Mouse (Mus musculus) cerebellum, postnatal 25 days (tissue): ENCODE measurements around the gene Gm11569.
"Not testable (repeated sequence)": the region's sequence is repeated elsewhere in the genome, so short reads cannot be mapped to it uniquely, and the experiment has no call there.

ENCODE experiments used
- DNase-seq, 2 experiments: peaks; one replicate each; pipeline ENCODE4 v3.0.0; 2021; ENCODE audit warnings: mixed read lengths in 2 of 2

The Gm11569 gene

GRCm38 (mm10) chr11:99798832-99799231 lies at the start of gene Gm11569:
Gene Gm11569 (minus strand): TSS chr11:99798932.
- DNase-seq, result not testable (repeated sequence)

- no peak for DNase-seq
Measured at GRCm38 (mm10) chr11:99846746-99847145, 48.0 kb upstream of the Gm11569 start.

GRCm38 (mm10) chr11:99842185-99842584 lies 43.5 kb upstream of the Gm11569 start:
- DNase-seq, result no peak

GRCm38 (mm10) chr11:99837966-99838365 lies 39.2 kb upstream of the Gm11569 start, which contains the start of gene 2300003K06Rik:
Gene 2300003K06Rik (minus strand): TSS chr11:99838066.
- DNase-seq, result no peak

- not testable (repeated sequence) for DNase-seq
Measured at GRCm38 (mm10) chr11:99815566-99815965, 16.8 kb upstream of the Gm11569 start, which contains the start of gene Gm11564. Gene Gm11564 (minus strand): TSS chr11:99815666.

GRCm38 (mm10) chr11:99809792-99810191 lies 11.1 kb upstream of the Gm11569 start, which contains the start of gene Krtap4-13:
Gene Krtap4-13 (minus strand): TSS chr11:99809892.
- not testable (repeated sequence) for DNase-seq

GRCm38 (mm10) chr11:99804346-99804745 lies 5.6 kb upstream of the Gm11569 start, which contains the start of gene Gm11554:
Gene Gm11554 (minus strand): TSS chr11:99804446.
- not testable (repeated sequence) for DNase-seq

- DNase-seq, result no peak
Measured at GRCm38 (mm10) chr11:99793367-99793766, 5.4 kb downstream of the Gm11569 start, which contains the start of gene Gm11596. Gene Gm11596 (minus strand): TSS chr11:99793467.

- DNase-seq, result not testable (repeated sequence)
Measured at GRCm38 (mm10) chr11:99784900-99785299, 13.8 kb downstream of the Gm11569 start, which contains the start of gene Krtap4-9. Gene Krtap4-9 (plus strand): TSS chr11:99785200.

GRCm38 (mm10) chr11:99780604-99781003 lies 18.1 kb downstream of the Gm11569 start, which contains the start of gene Krtap4-8:
Gene Krtap4-8 (minus strand): TSS chr11:99780704.
- DNase-seq, result no peak

GRCm38 (mm10) chr11:99778401-99778800 lies 20.3 kb downstream of the Gm11569 start:
- no peak for DNase-seq

GRCm38 (mm10) chr11:99772813-99773212 lies 25.9 kb downstream of the Gm11569 start, which contains the start of gene Gm11595:
Gene Gm11595 (minus strand): TSS chr11:99772913.
- DNase-seq, result not testable (repeated sequence)

GRCm38 (mm10) chr11:99768410-99768809 lies 30.3 kb downstream of the Gm11569 start:
- no peak for DNase-seq

GRCm38 (mm10) chr11:99758877-99759276 lies 39.9 kb downstream of the Gm11569 start:
- DNase-seq, result no peak
